In genomic region chr6:11334137-11334536, GRCm38 (mm10) we compare ENCODE assay signal across 21 mouse cellular contexts.
DNase-seq lines count a peak whose midpoint lies in the region; ATAC-seq and TF ChIP-seq lines count a peak whose summit lies in the region.
"Had no signal": no experiment of that assay in that cellular context is flagged by ENCODE, and none has a peak within 500 bp of the region (broad histone marks: within the 10 kb centered on the region; RNA-seq: fewer than 3 reads in every experiment).

No protein-coding gene starts in this region.

- H3K36me3 ChIP-seq in forebrain, embryonic 11.5 days (ENCODE audit: control insufficient read depth, insufficient read depth, low read length), result no peaks in the 10 kb centered on the region
- H3K36me3 ChIP-seq in forebrain, embryonic 15.5 days, result no peaks in the 10 kb centered on the region
- H3K36me3 ChIP-seq in hindbrain, embryonic 12.5 days, result no peaks in the 10 kb centered on the region
- no peaks in the 10 kb centered on the region for H3K36me3 ChIP-seq in hindbrain, embryonic 10.5 days
- H3K36me3 ChIP-seq in midbrain, postnatal 0 days (ENCODE audit: insufficient read depth, low read length), result no peaks in the 10 kb centered on the region
- H3K36me3 ChIP-seq: embryonic facial prominence, embryonic 13.5 days; G1E; heart, embryonic 12.5 days; hindbrain, embryonic 13.5 days; intestine, embryonic 15.5 days had no signal

- H3K9ac ChIP-seq in forebrain, embryonic 11.5 days (ENCODE audit: low read length), result no peak overlapping the region
- no peak overlapping the region for H3K9ac ChIP-seq in forebrain, embryonic 15.5 days (replicated peaks)
- no peak overlapping the region for H3K9ac ChIP-seq in hindbrain, embryonic 12.5 days
- no peak overlapping the region for H3K9ac ChIP-seq in midbrain, postnatal 0 days (replicated peaks; ENCODE audit: low read length, poor library complexity, severe bottlenecking)
- H3K9ac ChIP-seq: embryonic facial prominence, embryonic 13.5 days; heart, embryonic 12.5 days; hindbrain, embryonic 13.5 days; intestine, embryonic 15.5 days had no signal

- TF ChIP-seq POLR2A in brain, embryonic 14.5 days (IDR thresholded peaks at IDR 0.05; ENCODE audit: borderline replicate concordance, extremely low read depth, insufficient read depth, insufficient read length, poor library complexity, severe bottlenecking), result no peak

- no peak for TF ChIP-seq CTCF in brain, embryonic 14.5 days (IDR thresholded peaks at IDR 0.05; ENCODE audit: borderline replicate concordance, extremely low read depth, insufficient read depth, insufficient read length)
- no peak for TF ChIP-seq CTCF in midbrain, postnatal 0 days (IDR thresholded peaks at IDR 0.05)

- no peak for DNase-seq in forebrain, embryonic 11.5 days (ENCODE audit: low spot score)
- DNase-seq in hindbrain, embryonic 10.5 days (ENCODE audit: low spot score), result no peak
- DNase-seq in brain, embryonic 14.5 days (ENCODE audit: low read depth), result peak; percentile 60
- peak; percentile 6 for DNase-seq in midbrain, postnatal 0 days (ENCODE audit: low spot score)
- DNase-seq in testis, postnatal 10 days (ENCODE audit: low spot score), result no peak
- DNase-seq: adrenal gland, adult 8-10 months; adrenal gland, postnatal 36 days; B cell, adult 2 months; cerebellum, adult 11 months; cerebellum, adult 9-10 months; cerebellum, postnatal 36 days; gastrocnemius, adult 2 months; gastrocnemius, postnatal 25 days had no signal

- H3K27me3 ChIP-seq in forebrain, embryonic 11.5 days (ENCODE audit: control insufficient read depth, insufficient read depth, low read length), result no peaks in the 10 kb centered on the region
- no peaks in the 10 kb centered on the region for H3K27me3 ChIP-seq in forebrain, embryonic 15.5 days
- no peaks in the 10 kb centered on the region for H3K27me3 ChIP-seq in hindbrain, embryonic 12.5 days
- H3K27me3 ChIP-seq in hindbrain, embryonic 10.5 days (ENCODE audit: insufficient read depth, poor library complexity, severe bottlenecking), result no peaks in the 10 kb centered on the region
- no peaks in the 10 kb centered on the region for H3K27me3 ChIP-seq in midbrain, postnatal 0 days (ENCODE audit: insufficient read depth, low read length)
- H3K27me3 ChIP-seq: embryonic facial prominence, embryonic 13.5 days; heart, embryonic 12.5 days; hindbrain, embryonic 13.5 days; intestine, embryonic 15.5 days had no signal

- 38% methylated on average over 2 of the region's 2 CpGs for WGBS in forebrain, embryonic 11.5 days
- WGBS in forebrain, embryonic 15.5 days, result 18% methylated on average over 2 of the region's 2 CpGs
- WGBS in hindbrain, embryonic 12.5 days, result 51% methylated on average over 2 of the region's 2 CpGs
- WGBS in hindbrain, embryonic 10.5 days, result 76% methylated on average over 2 of the region's 2 CpGs
- 24% methylated on average over 2 of the region's 2 CpGs for WGBS in midbrain, postnatal 0 days

- peak; percentile 49; the same call in 1 of the 2 replicates for ATAC-seq in forebrain, embryonic 11.5 days (replicated peaks; ENCODE audit: low FRiP score)
- no peak for ATAC-seq in forebrain, embryonic 15.5 days (replicated peaks)
- ATAC-seq in hindbrain, embryonic 12.5 days (ENCODE audit: low FRiP score), result peak; percentile 54; the same call in 1 of the 2 replicates
- no peak for ATAC-seq in midbrain, postnatal 0 days (ENCODE audit: low FRiP score)
- ATAC-seq: CD4-positive, CD25-positive, alpha-beta regulatory T cell, adult 4 months; intestine, embryonic 15.5 days had no signal

- H3K4me3 ChIP-seq in forebrain, embryonic 11.5 days (ENCODE audit: low read depth, low read length), result no peak overlapping the region
- no peak overlapping the region for H3K4me3 ChIP-seq in forebrain, embryonic 15.5 days
- no peak overlapping the region for H3K4me3 ChIP-seq in hindbrain, embryonic 12.5 days
- no peak overlapping the region for H3K4me3 ChIP-seq in hindbrain, embryonic 10.5 days
- no peak overlapping the region for H3K4me3 ChIP-seq in midbrain, postnatal 0 days (ENCODE audit: low read depth, low read length)
- H3K4me3 ChIP-seq: embryonic facial prominence, embryonic 13.5 days; gastrocnemius, adult 2 months; heart, embryonic 12.5 days; hindbrain, embryonic 13.5 days; intestine, embryonic 15.5 days had no signal

- no peak overlapping the region for H3K27ac ChIP-seq in forebrain, embryonic 11.5 days (ENCODE audit: low read depth, low read length)
- no peak overlapping the region for H3K27ac ChIP-seq in forebrain, embryonic 15.5 days (replicated peaks)
- no peak overlapping the region for H3K27ac ChIP-seq in hindbrain, embryonic 12.5 days
- no peak overlapping the region for H3K27ac ChIP-seq in hindbrain, embryonic 10.5 days
- H3K27ac ChIP-seq in midbrain, postnatal 0 days (ENCODE audit: low read depth, low read length), result no peak overlapping the region
- H3K27ac ChIP-seq: embryonic facial prominence, embryonic 13.5 days; gastrocnemius, adult 2 months; hindbrain, embryonic 13.5 days; intestine, embryonic 15.5 days had no signal

- H3K4me1 ChIP-seq in forebrain, embryonic 11.5 days (replicated peaks; ENCODE audit: control insufficient read depth, insufficient read depth, low read length), result no peaks in the 10 kb centered on the region
- 0 out of 2 replicates have a peak, but pooled peaks cover 2% of the 10 kb centered on the region for H3K4me1 ChIP-seq in forebrain, embryonic 15.5 days
- no peaks in the 10 kb centered on the region for H3K4me1 ChIP-seq in hindbrain, embryonic 12.5 days
- no peaks in the 10 kb centered on the region for H3K4me1 ChIP-seq in hindbrain, embryonic 10.5 days (replicated peaks)
- H3K4me1 ChIP-seq in midbrain, postnatal 0 days (ENCODE audit: insufficient read depth, low read length), result no peaks in the 10 kb centered on the region
- H3K4me1 ChIP-seq: embryonic facial prominence, embryonic 13.5 days; heart, embryonic 12.5 days; hindbrain, embryonic 13.5 days; intestine, embryonic 15.5 days had no signal

- H3K9me3 ChIP-seq in forebrain, embryonic 11.5 days (ENCODE audit: control insufficient read depth, low read length), result no peaks in the 10 kb centered on the region
- H3K9me3 ChIP-seq in forebrain, embryonic 15.5 days, result no peaks in the 10 kb centered on the region
- H3K9me3 ChIP-seq in hindbrain, embryonic 12.5 days (replicated peaks), result no peaks in the 10 kb centered on the region
- no peaks in the 10 kb centered on the region for H3K9me3 ChIP-seq in hindbrain, embryonic 10.5 days
- no peaks in the 10 kb centered on the region for H3K9me3 ChIP-seq in midbrain, postnatal 0 days (ENCODE audit: low read length)
- H3K9me3 ChIP-seq: embryonic facial prominence, embryonic 13.5 days; G1E; heart, embryonic 12.5 days; hindbrain, embryonic 13.5 days; intestine, embryonic 15.5 days had no signal

- H3K4me2 ChIP-seq in forebrain, embryonic 11.5 days (ENCODE audit: low read depth, low read length, severe bottlenecking), result no peak overlapping the region
- H3K4me2 ChIP-seq in forebrain, embryonic 15.5 days (replicated peaks), result no peak overlapping the region
- H3K4me2 ChIP-seq in hindbrain, embryonic 12.5 days (replicated peaks), result no peak overlapping the region
- no peak overlapping the region for H3K4me2 ChIP-seq in midbrain, postnatal 0 days (ENCODE audit: low read depth, low read length, poor library complexity, severe bottlenecking)
- H3K4me2 ChIP-seq: embryonic facial prominence, embryonic 13.5 days; heart, embryonic 12.5 days; hindbrain, embryonic 13.5 days; intestine, embryonic 15.5 days had no signal

Comparison
In these comparisons a context has a peak if more than half of its experiments do, and no peak if none do; other contexts are left out.
1. ATAC-seq: peak in forebrain, embryonic 11.5 days (single experiment) and hindbrain, embryonic 12.5 days (single experiment); none in forebrain, embryonic 15.5 days (single experiment) and midbrain, postnatal 0 days (single experiment).
2. DNase-seq: peak in brain, embryonic 14.5 days (single experiment) and midbrain, postnatal 0 days (single experiment); none in forebrain, embryonic 11.5 days (single experiment), hindbrain, embryonic 10.5 days (single experiment) and testis, postnatal 10 days (single experiment).